Mouse (Mus musculus) liver, adult 2 months (tissue): ENCODE measurements at regions not wholly inside any gene's neighbourhood (a gene's known extent, or its start where the extent isn't known, plus 50 kb on each side); places are given as distances from the start of the nearest gene placed in this dataset.

Experiments used
- CTCF ChIP-seq: fragments of 200-500 bp; IDR thresholded peaks from 2 replicates; pipeline ENCODE4 v1.5.1; 2011; ENCODE audit warnings: low read depth, low read length, control low read depth
- POLR2A ChIP-seq: fragments of 200-500 bp; IDR thresholded peaks from 2 replicates; pipeline ENCODE4 v1.6.1; 2011; ENCODE audit warnings: low read length, control low read depth; ENCODE audit not compliant: insufficient read depth; ENCODE audit errors: extremely low read depth

DNA sequence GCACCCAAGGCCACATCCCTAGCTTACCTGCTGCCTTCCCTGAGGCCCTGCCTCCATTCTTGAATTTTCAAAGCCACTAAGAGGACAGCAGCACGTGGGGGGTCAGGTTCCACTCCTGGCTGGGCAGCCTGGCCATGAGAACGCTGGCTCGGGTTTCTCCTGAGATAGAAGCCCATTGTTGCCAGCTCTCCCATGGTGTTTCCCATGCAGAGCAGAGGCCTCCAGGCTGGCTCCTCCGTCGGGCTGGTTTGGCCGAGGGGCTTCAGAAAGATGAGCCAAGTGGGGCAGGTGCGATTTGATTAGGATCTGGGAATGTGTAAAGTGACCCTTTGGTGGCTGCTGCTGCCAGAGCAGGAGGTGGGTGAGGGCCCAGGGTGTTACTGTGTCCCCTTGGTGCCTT lies 87.8 kb upstream of the Otos start:
- TF ChIP-seq POLR2A (no peak), CTCF (no peak)
